Comparison of ENCODE assay signal across 13 mouse cellular contexts in genomic region chr5:64527962-64528361, GRCm38 (mm10).
"Had no signal": no experiment of that assay in that cellular context is flagged by ENCODE, and none has a peak within 500 bp of the region (broad histone marks: within the 10 kb centered on the region; RNA-seq: fewer than 3 reads in every experiment).

No protein-coding gene starts in this region.

- ATAC-seq: midbrain, embryonic 13.5 days had no signal

- DNase-seq: kidney, adult 9 months; kidney, postnatal 36 days; layer of hippocampus, postnatal 36 days; liver; lung, adult 18-20 months; right cerebral cortex, postnatal 14 days; thymus, postnatal 36 days had no signal

- H3K36me3 ChIP-seq: limb, embryonic 12.5 days; midbrain, embryonic 13.5 days; stomach, embryonic 15.5 days had no signal

- H3K9ac ChIP-seq: limb, embryonic 12.5 days; liver, embryonic 14.5 days; midbrain, embryonic 13.5 days; stomach, embryonic 15.5 days had no signal

- H3K9me3 ChIP-seq: limb, embryonic 12.5 days; midbrain, embryonic 13.5 days; stomach, embryonic 15.5 days had no signal

- H3K4me1 ChIP-seq: limb, embryonic 12.5 days; midbrain, embryonic 13.5 days; stomach, embryonic 15.5 days had no signal

- H3K27me3 ChIP-seq: limb, embryonic 12.5 days; midbrain, embryonic 13.5 days; stomach, embryonic 15.5 days had no signal

- H3K4me2 ChIP-seq: limb, embryonic 12.5 days; midbrain, embryonic 13.5 days; stomach, embryonic 15.5 days had no signal

- H3K4me3 ChIP-seq: layer of hippocampus, adult 2 months; limb, embryonic 12.5 days; midbrain, embryonic 13.5 days; stomach, embryonic 15.5 days had no signal

- H3K27ac ChIP-seq: kidney, postnatal 0 days; layer of hippocampus, adult 2 months; limb, embryonic 12.5 days; liver, embryonic 14.5 days; midbrain, embryonic 13.5 days; stomach, embryonic 15.5 days had no signal
